Mouse (Mus musculus) hindbrain, postnatal 0 days (tissue): ENCODE measurements around the gene Gnas. TPM values are rescaled to one million over a fixed set of nuclear protein-coding genes. Genes with fewer than 3 reads are reported as not detected.

Experiments
- ATAC-seq: fragments of 200-750 bp; cut with Nextera tagmentation; 2 replicates; pipeline ENCODE4 v1.8.0; 2017; ENCODE audit warnings: mild to moderate bottlenecking, moderate TSS enrichment, moderate library complexity
- DNase-seq: peaks from one replicate; pipeline ENCODE4 v3.0.0-alpha.2; 2015; ENCODE audit warnings: low spot score
- H3K27ac ChIP-seq: fragments of 300-500 bp; sonication (generic); 2 replicates; pipeline ENCODE4 v1.5.1; 2014; ENCODE audit warnings: mild to moderate bottlenecking
- H3K27me3 ChIP-seq: fragments of 300-500 bp; sonication (generic); 2 replicates; pipeline ENCODE4 v1.6.1; 2014; ENCODE audit warnings: low read length, mixed read lengths; ENCODE audit not compliant: insufficient read depth
- H3K36me3 ChIP-seq: fragments of 300-500 bp; sonication (generic); 2 replicates; pipeline ENCODE4 v1.6.1; 2014; ENCODE audit warnings: low read length, mixed read lengths; ENCODE audit not compliant: insufficient read depth
- H3K4me1 ChIP-seq: fragments of 300-500 bp; sonication (generic); 2 replicates; pipeline ENCODE4 v1.6.1; 2014; ENCODE audit warnings: antibody characterized with exemption, low read length, mixed read lengths; ENCODE audit not compliant: insufficient read depth
- H3K4me2 ChIP-seq: fragments of 300-500 bp; sonication (generic); 2 replicates; pipeline ENCODE4 v1.6.1; 2014; ENCODE audit warnings: low read depth, mild to moderate bottlenecking, low read length, moderate library complexity, mixed read lengths
- H3K4me3 ChIP-seq: fragments of 300-500 bp; sonication (generic); 2 replicates; pipeline ENCODE4 v1.5.1; 2014; ENCODE audit warnings: low read length
- H3K9ac ChIP-seq: fragments of 300-500 bp; sonication (generic); replicated peaks from 2 replicates; pipeline ENCODE4 v1.6.1; 2014; ENCODE audit warnings: mild to moderate bottlenecking, low read length, moderate library complexity, mixed read lengths
- H3K9me3 ChIP-seq: fragments of 300-500 bp; sonication (generic); 2 replicates; pipeline ENCODE4 v1.6.1; 2016; ENCODE audit warnings: low read length, mixed read lengths
- CTCF ChIP-seq: IDR thresholded peaks from 2 replicates; pipeline ENCODE4 v1.5.1; 2016; ENCODE audit warnings: antibody characterized with exemption, control low read depth, low read depth
- WGBS: fragments of 180-500 bp; shearing (Covaris S2); extraction: QIAGEN DNeasy Blood & Tissue Kit; methylation state at CpG from one replicate; pipeline ENCODE4 v1.1.7; 2014; 5-methylcytosine and 5-hydroxymethylcytosine counted together
- polyA plus RNA-seq: library from polyadenylated mRNA; unstranded; fragments of >200 nt; fragmentation: Nextera tagmentation; extraction: Ambion mirVana; gene quantifications from 2 replicates; pipeline ENCODE4 v1.2.1, GENCODE M21; 2015
- total RNA-seq: library from RNA; depleted of rRNA; stranded (reverse); fragments of >200 nt; gene quantifications from 2 replicates; pipeline ENCODE4 v1.2.3, GENCODE M21; 2014

Gnas gene
- total and polyA plus RNA-seq, 2 experiments from 2014 or later: 1,738 to 1,873 TPM

- no peak for TF ChIP-seq CTCF
- Histone ChIP-seq H3K36me3 (no peaks in the 10 kb centered on the region), H3K27me3 (no peaks in the 10 kb centered on the region), H3K9me3 (no peaks in the 10 kb centered on the region), H3K4me3 (no peak overlapping the region), H3K9ac (no peak overlapping the region), H3K4me2 (no peak overlapping the region; the same call in 1 of the 2 replicates), H3K27ac (no peak overlapping the region), H3K4me1 (peaks cover 4% of the 10 kb centered on the region; the same call in 1 of the 2 replicates)
- ATAC-seq (no peak), DNase-seq (no peak)
- WGBS: 61% methylated on average over 4 of the region's 4 CpGs
These were observed 41.9 kb downstream of the Gnas start for GRCm38 (mm10) chr2:174325989-174326388.

- DNase-seq (no peak), ATAC-seq (no peak)
- no peak for TF ChIP-seq CTCF
- Histone ChIP-seq H3K36me3 (no peaks in the 10 kb centered on the region), H3K9me3 (no peaks in the 10 kb centered on the region), H3K4me2 (peak overlapping the region; percentile 69), H3K9ac (peak overlapping the region; percentile 33; the same call in 1 of the 2 replicates), H3K27me3 (no peaks in the 10 kb centered on the region), H3K4me1 (peaks cover 4% of the 10 kb centered on the region; the same call in 1 of the 2 replicates), H3K27ac (no peak overlapping the region), H3K4me3 (peak overlapping the region; percentile 93)
- 62% methylated on average over 8 of the region's 8 CpGs for WGBS
These were observed 42.4 kb downstream of the Gnas start for GRCm38 (mm10) chr2:174326481-174326880.

- TF ChIP-seq CTCF: no peak
- Histone ChIP-seq H3K36me3 (no peaks in the 10 kb centered on the region), H3K9ac (peak overlapping the region; percentile 51), H3K27ac (peak overlapping the region; percentile 62), H3K4me3 (peak overlapping the region; percentile 93), H3K27me3 (no peaks in the 10 kb centered on the region), H3K9me3 (no peaks in the 10 kb centered on the region), H3K4me1 (peaks cover 8% of the 10 kb centered on the region), H3K4me2 (peak overlapping the region; percentile 69)
- peak; percentile 90 for DNase-seq
- peak; percentile 76 for ATAC-seq
- WGBS: 53% methylated on average over 63 of the region's 64 CpGs
These were observed 43.3 kb downstream of the Gnas start for GRCm38 (mm10) chr2:174327295-174327981.

DNA sequence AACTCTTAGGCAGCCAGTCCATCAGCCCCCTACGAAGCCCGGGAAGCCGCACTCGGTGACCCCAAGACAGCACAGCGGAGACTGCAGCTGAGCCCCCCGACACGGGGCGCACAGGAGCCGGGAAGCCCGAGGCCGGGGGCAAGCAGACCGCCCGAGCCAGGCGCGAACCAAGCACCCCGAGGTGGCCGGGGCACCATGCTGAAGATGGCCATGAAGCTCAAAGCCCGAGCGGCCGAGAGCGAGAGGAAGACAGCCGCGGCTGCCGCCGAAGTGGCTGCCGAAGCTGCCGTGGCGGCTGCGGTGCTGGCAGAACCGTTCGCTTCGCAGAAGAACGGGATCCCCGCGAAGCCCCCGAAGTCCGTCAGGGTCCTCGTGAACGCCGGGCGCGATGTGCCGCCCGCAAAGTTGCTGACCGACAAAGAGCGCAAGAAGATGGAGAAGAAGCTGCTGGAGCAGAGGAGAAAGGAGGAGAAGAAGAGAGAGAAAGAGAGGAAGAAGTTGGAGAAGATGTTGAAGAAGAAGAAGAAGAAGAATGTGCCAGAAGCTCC, 44.3 kb downstream of the Gnas start:
- WGBS: 58% methylated on average over 46 of the region's 46 CpGs
- Histone ChIP-seq H3K4me3 (peak overlapping the region; percentile 93), H3K9me3 (no peaks in the 10 kb centered on the region), H3K4me1 (peaks cover 11% of the 10 kb centered on the region), H3K4me2 (peak overlapping the region; percentile 69), H3K27ac (peak overlapping the region; percentile 100; the same call in 1 of the 2 replicates), H3K27me3 (no peaks in the 10 kb centered on the region), H3K36me3 (no peaks in the 10 kb centered on the region), H3K9ac (peak overlapping the region; percentile 100)
- ATAC-seq (no peak), DNase-seq (no peak)
- TF ChIP-seq CTCF: no peak

DNA sequence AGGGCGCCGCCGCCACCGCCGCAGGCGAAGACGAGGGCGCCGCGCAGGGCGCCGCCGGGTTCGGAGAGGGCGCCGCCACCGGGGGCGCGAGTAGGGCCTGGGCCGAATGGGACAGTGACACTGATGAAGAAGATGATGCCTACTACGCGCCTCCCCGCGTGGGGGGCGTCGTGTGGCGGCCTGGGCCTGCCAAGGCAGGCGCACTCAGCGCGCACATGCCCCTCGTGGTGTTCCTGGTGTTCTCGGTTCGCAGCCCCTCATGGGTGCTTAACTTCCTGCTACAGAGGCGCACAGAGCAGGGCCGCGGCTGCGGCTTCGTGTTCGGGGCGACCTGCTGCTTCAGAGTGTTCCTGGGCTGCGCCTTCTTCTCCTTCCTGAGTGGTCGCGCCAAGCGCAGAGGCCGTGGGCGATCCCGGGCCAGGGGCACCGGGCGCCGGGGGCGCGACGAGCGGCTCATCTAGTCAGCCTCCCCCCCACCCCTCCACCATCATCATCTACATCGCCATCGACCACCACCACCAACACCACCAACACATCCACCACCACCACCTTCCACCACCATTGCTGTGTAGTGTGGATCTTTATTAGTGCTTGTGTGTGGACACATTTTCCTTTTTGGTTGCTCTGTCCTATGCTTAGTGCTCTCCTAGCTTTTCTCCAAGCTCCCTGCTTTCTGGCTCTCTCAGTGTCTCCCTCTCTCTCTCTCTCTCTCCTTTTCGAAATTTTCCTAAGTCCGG, 45.0 kb downstream of the Gnas start:
- H3K4me3 ChIP-seq: peak overlapping the region; percentile 93
- DNase-seq: peak; percentile 32
- no peaks in the 10 kb centered on the region for H3K36me3 ChIP-seq
- WGBS: 36% methylated on average over 38 of the region's 58 CpGs
- no peaks in the 10 kb centered on the region for H3K9me3 ChIP-seq
- peak; percentile 40; the same call in 1 of the 2 replicates for TF ChIP-seq CTCF
- ATAC-seq: 0 out of 2 replicates have a peak, but pooled peaks have one; percentile 0
- H3K4me2 ChIP-seq: peak overlapping the region; percentile 69
- H3K27ac ChIP-seq: peak overlapping the region; percentile 100
- H3K4me1 ChIP-seq: peaks cover 13% of the 10 kb centered on the region
- H3K9ac ChIP-seq: peak overlapping the region; percentile 100
- H3K27me3 ChIP-seq: no peaks in the 10 kb centered on the region

GRCm38 (mm10) chr2:174329663-174330615, 45.8 kb downstream of the Gnas start:
- Histone ChIP-seq H3K9ac (peak overlapping the region; percentile 100), H3K4me2 (peak overlapping the region; percentile 69), H3K27me3 (no peaks in the 10 kb centered on the region), H3K4me3 (peak overlapping the region; percentile 93), H3K27ac (peak overlapping the region; percentile 100), H3K9me3 (no peaks in the 10 kb centered on the region), H3K36me3 (no peaks in the 10 kb centered on the region), H3K4me1 (peaks cover 17% of the 10 kb centered on the region)
- DNase-seq: peak; percentile 93
- peak; percentile 88 for ATAC-seq
- TF ChIP-seq CTCF: no peak
- 0% methylated on average over 48 of the region's 131 CpGs for WGBS
